Mouse (Mus musculus) C2C12 (cell line): ENCODE measurements at regions not wholly inside any gene's neighbourhood (a gene's known extent, or its start where the extent isn't known, plus 50 kb on each side); places are given as distances from the start of the nearest gene placed in this dataset.

ENCODE experiments used
- CTCF ChIP-seq: IDR thresholded peaks from one replicate; pipeline ENCODE4 v1.5.1; 2011; ENCODE audit not compliant: control insufficient read depth, insufficient read depth, insufficient read length
- MAX ChIP-seq: IDR thresholded peaks from one replicate; pipeline ENCODE4 v1.6.1; 2011; ENCODE audit warnings: mild to moderate bottlenecking, control low read depth

- TF ChIP-seq MAX: no peak
- no peak for TF ChIP-seq CTCF
Observed at GRCm38 (mm10) chr6:100381046-100381445, 93.8 kb upstream of the Rybp start.
